Mouse (Mus musculus): ENCODE measurements at regions not wholly inside any gene's neighbourhood (a gene's known extent, or its start where the extent isn't known, plus 50 kb on each side); places are given as distances from the start of the nearest gene placed in this dataset.

DNA sequence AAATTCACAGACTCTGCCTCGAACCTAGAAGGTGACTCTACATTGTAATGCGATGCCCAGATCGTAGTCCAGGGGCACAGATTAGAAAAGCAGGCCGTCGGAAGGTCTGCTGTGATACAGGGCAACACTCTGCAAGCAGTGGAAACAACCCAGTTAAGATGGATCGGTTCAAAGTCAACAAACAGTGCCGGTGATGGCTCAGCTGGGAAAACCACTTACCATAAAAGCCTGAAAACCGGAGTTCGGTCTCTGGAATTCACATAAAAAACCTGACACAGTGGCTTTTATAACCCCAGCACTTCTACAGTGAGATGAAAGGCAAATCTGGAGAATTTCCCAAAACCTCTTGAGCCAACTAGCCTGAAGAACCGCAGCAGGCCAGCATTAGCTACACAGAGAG lies 186.8 kb downstream of the Sp3 start:
- no peak for TF ChIP-seq GATA1 (IDR thresholded peaks at IDR 0.05; ENCODE audit: low read length)

DNA sequence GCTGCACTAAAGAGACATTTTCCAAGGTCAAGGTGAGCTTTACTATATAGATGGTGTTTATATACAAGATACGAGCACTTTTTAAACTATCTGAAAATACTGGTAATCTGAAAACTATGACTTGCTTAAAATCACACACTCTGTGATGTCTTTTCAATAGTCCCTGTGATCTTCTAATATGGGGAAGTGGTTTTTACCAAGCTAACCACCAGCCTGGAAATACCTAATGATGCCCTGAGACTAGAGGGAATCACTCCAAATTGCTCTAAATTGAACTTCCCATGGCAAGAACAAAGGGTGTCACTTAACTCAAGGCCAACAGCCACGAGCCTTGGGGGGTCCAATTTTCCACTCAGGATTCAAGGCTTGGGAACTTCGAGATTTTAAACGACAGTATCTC lies 185.7 kb downstream of the Sp3 start:
- TF ChIP-seq GATA1 (IDR thresholded peaks at IDR 0.05; ENCODE audit: low read length), result no peak

DNA sequence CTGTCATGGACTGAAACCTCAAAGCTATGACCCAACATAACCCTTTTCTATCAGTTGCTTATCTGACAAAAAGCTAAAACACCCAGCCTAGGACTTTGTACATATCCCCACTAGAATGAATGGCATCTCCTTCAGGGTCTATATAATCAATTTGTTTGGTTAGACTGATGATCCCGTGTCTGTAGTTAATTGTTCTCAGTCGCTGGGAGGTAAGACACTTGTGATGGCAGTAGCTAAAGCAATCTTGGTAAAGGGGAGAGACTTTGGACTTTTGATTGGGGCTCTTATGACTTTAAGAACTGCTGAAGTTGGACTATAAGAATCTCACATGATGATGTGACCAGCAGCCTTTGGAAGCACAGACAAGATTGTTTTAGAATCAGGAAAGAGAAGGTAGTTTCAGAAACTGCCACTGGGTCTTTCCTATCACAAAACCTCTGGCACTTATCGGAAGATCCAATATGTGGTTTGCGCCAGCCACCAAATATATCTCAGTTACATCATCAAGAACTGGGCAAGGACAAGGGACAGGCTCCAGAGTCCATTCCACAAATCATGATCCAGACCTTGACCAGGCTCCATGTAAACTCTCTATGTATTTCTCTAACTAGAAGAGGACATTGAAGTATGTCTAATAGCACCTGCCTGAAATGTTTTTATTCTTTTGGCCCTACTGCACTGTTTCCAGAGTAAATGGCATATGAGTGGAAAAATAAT lies 183.1 kb downstream of the Sp3 start:
- TF ChIP-seq GATA1 (IDR thresholded peaks at IDR 0.05; ENCODE audit: low read length), result no peak

DNA sequence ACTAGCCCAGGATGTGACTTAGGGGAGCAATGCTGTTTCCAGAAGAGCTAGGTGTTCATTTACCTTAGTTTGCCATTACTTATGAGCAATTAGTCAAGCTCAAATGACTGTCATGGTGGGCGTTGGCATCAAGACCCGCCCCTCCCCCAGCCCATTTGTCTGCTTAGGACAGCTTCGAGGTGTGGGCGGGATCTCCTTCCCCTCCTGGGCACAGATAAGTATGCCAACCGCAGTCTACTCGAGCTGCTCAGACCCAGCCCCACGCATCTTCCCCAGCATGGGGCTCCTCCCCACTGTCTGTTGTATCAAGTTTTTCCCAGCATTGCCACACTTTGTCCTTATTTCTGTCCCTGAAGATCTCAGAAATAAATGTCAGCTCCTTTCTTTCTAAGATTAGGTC lies 179.6 kb downstream of the Sp3 start:
- no peak for TF ChIP-seq GATA1 (IDR thresholded peaks at IDR 0.05; ENCODE audit: low read length)

DNA sequence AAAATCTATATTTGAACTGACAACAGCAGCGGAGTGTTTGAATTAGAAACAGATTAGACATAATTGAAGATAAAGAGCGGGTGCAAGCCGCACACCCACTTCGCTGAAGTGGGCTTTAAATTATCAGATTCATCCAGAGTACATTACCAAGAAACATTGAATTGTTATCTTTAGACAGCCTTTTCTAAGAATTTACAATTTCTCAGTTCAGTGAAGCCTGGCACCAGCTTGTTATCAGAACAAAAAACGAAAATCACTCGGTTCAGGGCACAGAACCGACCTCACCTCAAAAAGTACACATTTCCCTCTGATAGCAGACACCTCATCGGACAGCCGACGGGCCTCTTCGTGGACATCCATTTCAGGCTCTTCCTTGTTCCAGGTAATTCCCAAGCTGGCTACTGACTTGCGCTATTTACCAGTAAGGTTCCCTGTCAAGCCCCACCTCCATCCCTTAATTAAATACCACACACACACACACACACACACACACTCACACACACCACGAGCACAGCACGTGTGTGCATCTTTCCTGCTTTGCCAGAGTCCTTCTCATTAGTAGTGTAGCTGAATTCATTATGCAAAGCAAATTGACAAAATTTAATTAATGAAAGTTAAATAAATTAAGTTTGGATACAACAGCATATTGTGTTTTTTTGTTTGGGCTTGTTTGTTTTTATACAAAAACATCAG lies 166.8 kb downstream of the Sp3 start:
- TF ChIP-seq GATA1 (IDR thresholded peaks at IDR 0.05; ENCODE audit: low read length), result peak; percentile 64

DNA sequence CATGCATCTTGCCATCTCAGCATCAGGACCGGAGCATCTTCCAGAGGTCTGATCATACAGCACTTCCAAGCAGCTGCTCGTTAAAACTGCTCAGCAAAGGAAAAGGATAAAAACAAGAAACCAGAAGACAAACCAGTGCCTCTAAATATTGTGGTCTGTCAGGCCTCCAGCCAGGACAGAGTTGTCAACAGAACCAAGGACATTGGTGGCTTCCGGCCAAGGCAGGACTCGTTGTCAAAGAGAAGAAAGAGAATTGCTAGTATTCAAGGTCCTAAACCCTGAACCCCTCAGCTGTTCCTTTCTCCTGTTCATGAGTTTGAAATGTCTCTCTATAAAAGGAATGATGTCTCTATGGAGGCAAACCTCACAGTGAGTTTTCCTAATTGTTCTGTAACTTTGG lies 155.0 kb downstream of the Sp3 start:
- no peak for TF ChIP-seq GATA1 (IDR thresholded peaks at IDR 0.05; ENCODE audit: low read length)

DNA sequence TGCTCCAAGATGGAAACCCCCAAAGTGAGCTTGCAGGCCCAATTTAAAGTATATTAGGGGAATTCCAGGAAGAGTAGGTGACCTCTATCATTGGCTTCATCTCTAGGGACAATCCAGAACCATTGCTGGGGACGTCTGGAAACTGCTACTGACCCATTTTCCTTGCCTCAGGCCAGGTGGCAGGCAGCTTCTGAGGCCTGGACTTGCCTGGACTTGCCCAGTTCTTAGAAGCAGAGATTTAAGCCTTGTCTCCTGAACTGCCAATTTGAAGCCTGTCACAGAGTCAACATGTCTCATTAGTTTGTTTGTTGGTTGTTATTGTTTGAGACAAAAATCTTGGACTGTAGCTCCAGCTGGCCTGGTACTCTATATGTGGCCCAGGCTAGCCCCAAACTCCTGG lies 151.1 kb downstream of the Sp3 start:
- TF ChIP-seq GATA1 (IDR thresholded peaks at IDR 0.05; ENCODE audit: low read length), result no peak

DNA sequence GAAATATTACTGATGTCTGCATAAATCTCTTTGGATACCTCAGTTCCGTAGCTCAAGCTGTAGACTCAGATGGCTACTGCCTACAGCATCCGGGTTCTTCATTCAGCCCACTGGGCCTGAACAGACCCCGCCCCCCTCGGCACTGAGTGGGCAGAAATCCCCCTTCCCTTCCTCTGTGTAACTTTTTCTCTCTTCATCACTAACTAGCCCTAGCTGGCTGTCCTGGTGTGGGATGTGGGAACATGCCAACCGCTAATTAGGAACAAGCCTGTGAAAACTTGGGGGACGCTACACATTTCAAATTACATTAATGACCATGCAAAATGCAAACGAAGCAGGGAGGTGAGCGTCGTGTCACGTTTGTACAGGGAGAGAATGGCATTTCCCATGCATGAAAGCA lies 147.5 kb downstream of the Sp3 start:
- no peak for TF ChIP-seq GATA1 (IDR thresholded peaks at IDR 0.05; ENCODE audit: low read length)

DNA sequence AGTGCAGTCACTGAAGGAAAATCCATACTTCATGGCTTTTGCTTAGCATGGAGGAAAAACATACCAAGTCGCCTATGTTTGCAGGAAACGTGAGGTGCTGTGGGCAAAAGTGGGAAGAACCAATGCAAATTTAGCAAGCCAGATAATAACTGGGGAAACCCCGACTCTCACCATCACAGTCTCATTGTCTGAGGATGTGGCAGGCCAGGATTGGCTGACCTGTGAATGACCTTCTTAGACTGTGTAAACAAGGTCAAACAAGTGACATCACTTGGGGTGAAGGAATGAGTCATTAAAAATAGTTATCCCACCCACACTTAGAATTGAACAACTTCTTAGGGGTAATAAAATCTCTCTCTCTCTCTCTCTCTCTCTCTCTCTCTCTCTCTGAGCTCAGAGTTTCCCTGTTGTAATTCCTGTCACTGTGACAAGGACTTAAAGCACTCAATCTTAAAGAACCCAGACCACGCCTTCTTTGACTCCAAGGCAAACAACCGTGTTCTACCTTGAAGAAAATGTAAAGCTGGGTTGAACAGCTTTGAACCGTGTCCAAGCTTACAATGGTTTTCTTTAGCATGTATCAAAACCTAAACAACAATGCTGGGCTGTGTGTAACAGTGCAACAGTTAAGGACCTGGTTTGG lies 142.0 kb downstream of the Sp3 start:
- no peak for TF ChIP-seq GATA1 (IDR thresholded peaks at IDR 0.05; ENCODE audit: low read length)

DNA sequence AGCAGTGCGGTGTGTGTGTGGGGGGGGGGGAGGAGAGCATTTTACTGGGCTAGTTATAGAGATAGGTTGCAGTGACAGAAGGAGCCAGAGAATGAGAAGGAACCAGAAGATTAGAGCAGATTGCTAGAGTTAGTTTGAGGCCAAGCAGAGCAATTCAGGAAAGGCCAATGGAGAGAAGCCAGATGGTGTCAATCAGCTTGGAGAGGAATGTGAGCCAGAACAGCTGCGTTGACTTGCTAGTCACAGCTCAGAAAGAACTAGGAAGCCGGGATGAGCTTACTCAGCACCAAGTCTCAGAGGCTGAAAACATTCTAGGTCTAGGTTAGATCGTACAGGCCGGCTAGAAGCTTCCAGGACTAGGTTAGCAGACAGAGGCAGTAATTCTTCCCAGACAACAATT lies 140.6 kb downstream of the Sp3 start:
- TF ChIP-seq GATA1 (IDR thresholded peaks at IDR 0.05; ENCODE audit: low read length), result no peak

DNA sequence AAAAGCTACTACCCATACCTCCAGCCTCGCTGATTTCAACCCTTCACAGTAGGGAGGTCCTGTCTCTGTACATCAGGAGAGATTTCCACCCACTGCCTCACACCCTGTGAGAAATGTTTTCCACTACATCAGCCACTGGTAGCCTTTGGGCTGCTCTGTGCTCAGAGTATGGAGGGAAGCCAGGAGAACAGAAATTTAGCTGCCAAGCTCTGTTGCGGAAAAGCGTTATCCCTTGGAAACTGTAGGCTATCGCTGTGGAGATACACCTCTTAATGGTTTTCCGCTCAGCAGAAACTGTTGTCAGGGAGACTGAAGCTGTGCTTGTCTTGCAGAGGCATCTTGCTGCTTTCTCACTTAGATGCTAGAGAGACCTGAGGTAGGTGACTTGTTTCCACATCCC lies 138.9 kb downstream of the Sp3 start:
- no peak for TF ChIP-seq GATA1 (IDR thresholded peaks at IDR 0.05; ENCODE audit: low read length)

DNA sequence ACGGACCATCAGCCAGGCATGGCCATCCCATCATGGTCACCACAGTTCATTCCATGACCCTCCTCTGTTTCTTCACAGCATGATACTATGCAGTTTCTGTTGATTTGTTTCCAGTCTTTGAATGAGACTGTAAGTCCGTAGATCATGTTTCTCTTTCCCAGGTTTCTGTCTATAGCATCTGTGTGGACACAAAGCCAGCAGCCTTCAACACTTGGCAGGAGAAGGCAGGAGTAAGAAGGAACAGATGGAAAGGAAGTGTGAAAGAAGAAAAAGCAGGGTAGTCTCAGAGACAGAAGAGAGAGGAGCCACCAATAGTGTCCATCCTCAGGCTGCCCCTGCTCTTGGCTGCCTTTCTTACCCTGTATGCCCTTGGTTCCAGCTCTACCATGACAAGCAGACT lies 136.6 kb downstream of the Sp3 start:
- no peak for TF ChIP-seq GATA1 (IDR thresholded peaks at IDR 0.05; ENCODE audit: low read length)

DNA sequence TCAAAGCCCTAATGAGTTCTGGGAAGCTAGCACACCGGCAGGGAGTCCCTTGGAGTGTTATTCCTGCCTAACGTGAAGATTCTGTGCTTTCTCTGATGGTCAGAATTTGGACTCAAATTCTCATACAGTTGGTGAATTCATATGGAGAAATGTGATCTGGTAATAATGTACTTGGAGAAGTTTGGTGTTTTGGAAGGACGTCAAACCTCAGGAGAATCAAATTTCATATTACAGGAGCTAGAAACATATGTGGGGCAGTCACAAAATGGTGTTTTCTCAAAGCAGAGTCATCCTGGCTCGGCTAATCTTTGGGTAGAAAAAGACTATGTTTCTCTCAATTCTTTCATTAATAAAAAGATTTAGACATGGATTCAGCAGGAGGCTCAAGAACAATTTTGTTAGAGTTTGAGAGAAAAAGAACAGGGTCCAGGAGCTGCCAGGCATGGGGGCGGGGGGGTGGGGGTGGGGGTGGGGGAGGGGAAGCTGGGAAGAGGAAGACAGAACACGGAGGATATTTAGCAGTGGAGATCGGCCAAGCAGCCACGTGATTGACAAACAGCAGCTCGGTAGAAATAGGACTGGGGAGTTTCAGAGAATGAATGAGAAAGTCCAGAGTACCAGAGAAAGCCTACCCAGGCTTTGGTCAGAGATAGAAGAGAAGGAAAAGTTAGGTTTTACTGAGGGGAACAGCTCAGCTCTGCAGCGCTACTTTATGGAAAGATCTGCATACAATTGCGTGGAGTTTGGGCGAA lies 130.6 kb downstream of the Sp3 start:
- TF ChIP-seq GATA1 (IDR thresholded peaks at IDR 0.05; ENCODE audit: low read length), result no peak

DNA sequence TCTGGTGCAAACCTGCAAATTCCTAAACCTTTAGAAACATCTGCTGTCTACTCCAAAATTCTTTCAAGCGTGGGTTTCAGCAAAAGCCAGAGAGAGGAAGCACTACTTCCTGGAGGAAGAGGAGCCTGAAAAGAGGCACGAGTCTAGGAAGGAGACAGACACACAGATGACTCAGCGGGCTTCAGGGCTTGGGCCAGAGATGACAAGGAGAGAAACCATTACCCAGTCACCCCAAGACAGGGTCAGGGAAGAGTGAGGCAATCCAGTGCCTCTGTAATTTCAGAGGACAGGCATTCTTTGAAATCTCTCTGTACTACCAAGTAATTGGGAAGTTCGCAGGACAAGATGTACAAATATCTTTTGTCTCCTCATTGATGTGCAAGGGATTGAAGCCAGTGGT lies 127.7 kb downstream of the Sp3 start:
- no peak for TF ChIP-seq GATA1 (IDR thresholded peaks at IDR 0.05; ENCODE audit: low read length)

DNA sequence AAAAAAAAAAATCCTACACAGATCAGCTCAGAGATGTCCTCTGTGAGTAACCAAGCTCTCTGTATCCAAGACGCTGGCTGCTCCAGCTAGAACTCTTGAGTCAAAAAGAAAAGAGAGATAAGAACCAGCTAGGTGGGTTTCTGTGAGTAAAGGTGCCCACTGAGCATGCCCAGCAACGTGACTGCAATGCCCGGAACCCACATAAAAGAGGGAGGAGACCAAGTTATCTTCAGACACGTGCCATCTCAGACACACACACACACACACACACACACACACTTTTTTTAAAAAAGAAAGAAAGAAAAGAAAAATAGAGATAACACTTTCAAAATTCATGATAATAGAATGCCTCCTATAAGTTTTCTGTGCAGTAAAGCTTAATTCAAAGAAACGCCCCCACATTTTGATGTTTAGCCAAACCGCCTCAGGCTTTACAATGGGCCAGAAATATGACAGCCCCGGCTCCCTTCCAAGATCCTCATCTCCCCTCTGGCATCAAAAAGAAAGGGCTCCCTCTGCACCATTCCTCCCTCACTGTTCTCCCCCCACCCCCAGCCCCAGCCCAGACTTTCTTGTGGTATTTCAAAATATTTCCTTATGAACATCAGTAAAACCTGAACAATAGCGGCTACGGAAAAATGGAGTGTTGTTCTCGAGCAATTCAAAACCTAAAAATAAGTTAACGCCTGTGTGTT lies 124.8 kb downstream of the Sp3 start:
- peak; percentile 7 for TF ChIP-seq GATA1 (IDR thresholded peaks at IDR 0.05; ENCODE audit: low read length)

Data from G1E-ER4 (cell line).